Mouse (Mus musculus): ENCODE measurements around the gene Hmgb3. TPM values are rescaled to one million over a fixed set of nuclear protein-coding genes. Genes with fewer than 3 reads are reported as not detected.
A peak's percentile ranks its signal among the peaks of the same experiment; 100 is the strongest.

Hmgb3 gene
- polyA plus RNA-seq, 1 experiment, result 51.6 TPM

GRCm38 (mm10) chrX:71573132-71573900 lies 17.6 kb downstream of the Hmgb3 start:
- Histone ChIP-seq H3K4me1 (no peaks in the 10 kb centered on the region), H3K4me3 (replicated peaks) (no peak overlapping the region), H3K27me3 (replicated peaks) (peaks cover 28% of the 10 kb centered on the region), H3K9me3 (no peaks in the 10 kb centered on the region), H3K36me3 (replicated peaks; ENCODE audit: low read length) (no peaks in the 10 kb centered on the region)
- TF ChIP-seq FLI1 (IDR thresholded peaks at IDR 0.05; ENCODE audit: low read length) (no peak), GATA1 (IDR thresholded peaks at IDR 0.05; ENCODE audit: borderline replicate concordance, low read length) (no peak)

GRCm38 (mm10) chrX:71575550-71575949 lies 19.8 kb downstream of the Hmgb3 start:
- Histone ChIP-seq H3K4me3 (replicated peaks) (no peak overlapping the region), H3K9me3 (no peaks in the 10 kb centered on the region), H3K27me3 (replicated peaks) (peaks cover 28% of the 10 kb centered on the region), H3K36me3 (replicated peaks; ENCODE audit: low read length) (no peaks in the 10 kb centered on the region), H3K4me1 (no peaks in the 10 kb centered on the region)
- TF ChIP-seq GATA1 (IDR thresholded peaks at IDR 0.05; ENCODE audit: borderline replicate concordance, low read length) (no peak), FLI1 (IDR thresholded peaks at IDR 0.05; ENCODE audit: low read length) (no peak)

GRCm38 (mm10) chrX:71589181-71589580 lies 33.5 kb downstream of the Hmgb3 start:
- Histone ChIP-seq H3K9me3 (no peaks in the 10 kb centered on the region), H3K4me1 (peaks cover 6% of the 10 kb centered on the region; the same call in 1 of the 2 replicates), H3K36me3 (replicated peaks; ENCODE audit: low read length) (no peaks in the 10 kb centered on the region), H3K4me3 (replicated peaks) (no peak overlapping the region), H3K27me3 (replicated peaks) (peaks cover 16% of the 10 kb centered on the region)
- TF ChIP-seq GATA1 (IDR thresholded peaks at IDR 0.05; ENCODE audit: borderline replicate concordance, low read length) (no peak), FLI1 (IDR thresholded peaks at IDR 0.05; ENCODE audit: low read length) (no peak)

GRCm38 (mm10) chrX:71601052-71601611 lies 45.4 kb downstream of the Hmgb3 start:
- Histone ChIP-seq H3K4me3 (replicated peaks) (peak overlapping the region; percentile 86), H3K4me1 (peaks cover 11% of the 10 kb centered on the region), H3K9me3 (no peaks in the 10 kb centered on the region), H3K27me3 (replicated peaks) (peaks cover 37% of the 10 kb centered on the region), H3K36me3 (replicated peaks; ENCODE audit: low read length) (no peaks in the 10 kb centered on the region)
- TF ChIP-seq GATA1 (IDR thresholded peaks at IDR 0.05; ENCODE audit: borderline replicate concordance, low read length) (no peak), FLI1 (IDR thresholded peaks at IDR 0.05; ENCODE audit: low read length) (no peak)

Other genes starting within 250 kb of the Hmgb3 start
- gene Mtmr1, start 191.2 kb upstream of the Hmgb3 start, polyA plus RNA-seq (2012; ENCODE audit: insufficient read depth, low replicate concordance), result 2.4 and 2.6 TPM in 2 replicates
- 0.66 and 2.2 TPM in 2 replicates for gene Cd99l2, start 63.1 kb upstream of the Hmgb3 start, polyA plus RNA-seq (2012; ENCODE audit: insufficient read depth, low replicate concordance)
- not detected in 2 replicates for gene Gpr50, start 107.7 kb downstream of the Hmgb3 start, polyA plus RNA-seq (2012; ENCODE audit: insufficient read depth, low replicate concordance)